Mouse (Mus musculus) E14TG2a.4 (cell line): ENCODE data around the gene Cyb5d1.

Experiments used
- CTCF ChIP-seq: conservative IDR thresholded peaks from 2 replicates; pipeline ENCODE4 v1.5.1; 2014; ENCODE audit warnings: low read length
- NANOG ChIP-seq: IDR thresholded peaks from 2 replicates; pipeline ENCODE4 v1.6.1; 2014; ENCODE audit warnings: borderline replicate concordance, low read length, mixed read lengths
- POU5F1 ChIP-seq: IDR thresholded peaks from 2 replicates; pipeline ENCODE4 v1.6.1; 2014; ENCODE audit warnings: low read length, borderline replicate concordance

DNA sequence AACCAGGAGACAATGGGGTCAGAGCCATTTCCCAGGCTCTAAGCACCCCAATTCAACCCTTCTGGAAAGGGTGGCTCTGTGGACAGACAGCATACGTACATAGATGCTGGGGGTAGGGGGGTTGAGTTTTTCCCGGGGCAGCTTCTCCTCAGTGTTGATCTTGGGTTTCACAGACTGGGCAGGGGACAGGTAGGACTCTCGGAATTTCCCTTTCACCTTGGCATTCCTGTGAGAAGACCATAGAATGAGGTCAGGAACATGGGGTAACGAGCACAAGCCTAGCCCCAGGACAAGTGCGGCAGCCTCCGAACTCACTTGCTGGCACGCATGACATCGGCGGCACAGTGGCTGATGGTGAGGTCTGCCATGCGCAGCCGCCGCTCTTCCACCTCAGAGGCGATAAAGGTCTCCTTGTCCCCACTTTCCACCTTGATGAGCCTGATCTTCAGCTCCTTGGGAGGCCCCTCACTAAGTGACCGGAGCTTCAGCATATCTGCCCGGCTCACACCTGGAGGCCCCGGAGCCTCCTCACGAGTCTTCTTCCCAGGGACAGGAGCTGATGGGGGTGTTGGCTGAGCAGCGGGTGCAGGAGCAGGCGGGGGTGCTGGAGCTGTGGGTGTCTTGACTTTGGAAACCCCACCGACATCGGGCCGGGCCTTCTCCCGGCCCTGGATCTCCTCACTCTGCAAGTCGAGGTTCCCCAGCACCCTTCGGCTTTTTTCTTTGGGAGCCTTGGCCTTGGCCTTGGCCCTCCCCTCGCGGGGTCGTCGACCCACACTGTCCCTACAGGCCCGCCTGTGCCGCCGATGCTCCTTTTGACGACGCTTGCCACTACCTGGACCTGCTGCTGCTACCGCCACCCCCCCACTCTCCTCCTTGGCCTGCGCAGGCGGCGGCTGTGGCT lies 8.5 kb upstream of the Cyb5d1 start:
- TF ChIP-seq CTCF (no peak), NANOG (no peak), POU5F1 (no peak)
